Mouse (Mus musculus) urinary bladder, adult 2 months (tissue): ENCODE measurements around the gene Rnf169. TPM values are rescaled to one million over a fixed set of nuclear protein-coding genes. Genes with fewer than 3 reads are reported as not detected.

Experiments
- DNase-seq: peaks from one replicate; pipeline ENCODE4 v3.0.0; 2022; ENCODE audit warnings: low spot score
- polyA plus RNA-seq: library from polyadenylated mRNA; depleted of rRNA; stranded (reverse); fragments of >200 nt; gene quantifications from 2 replicates; pipeline ENCODE4 v1.2.3, GENCODE M21; 2012; rRNA removed

The Rnf169 gene
- polyA plus RNA-seq, 1 experiment = 5.2 TPM

GRCm38 (mm10) chr7:99893967-99894366, 86.3 kb downstream of the Rnf169 start:
- DNase-seq = no peak

- no peak for DNase-seq
These were observed 87.9 kb downstream of the Rnf169 start for GRCm38 (mm10) chr7:99892351-99892750.

GRCm38 (mm10) chr7:99891471-99891870, 88.8 kb downstream of the Rnf169 start:
- no peak for DNase-seq

GRCm38 (mm10) chr7:99890168-99890755, 90.0 kb downstream of the Rnf169 start:
- no peak for DNase-seq

GRCm38 (mm10) chr7:99889175-99889880, 90.9 kb downstream of the Rnf169 start:
- DNase-seq = no peak

GRCm38 (mm10) chr7:99887743-99888142, 92.5 kb downstream of the Rnf169 start:
- DNase-seq = no peak

- no peak for DNase-seq
These were observed 93.0 kb downstream of the Rnf169 start for GRCm38 (mm10) chr7:99887230-99887735.

GRCm38 (mm10) chr7:99878254-99878653, 102.0 kb downstream of the Rnf169 start:
- DNase-seq = no peak

- peak; percentile 58 for DNase-seq
These were observed 103.9 kb downstream of the Rnf169 start for GRCm38 (mm10) chr7:99876345-99876744.

- no peak for DNase-seq
These were observed 104.4 kb downstream of the Rnf169 start for GRCm38 (mm10) chr7:99875891-99876290.

GRCm38 (mm10) chr7:99873965-99874364, 106.3 kb downstream of the Rnf169 start:
- DNase-seq = no peak

Other genes starting within 250 kb of the Rnf169 start
- not detected in 2 replicates for gene Olfr521, start 216.9 kb downstream of the Rnf169 start, polyA plus RNA-seq
- 5.9 and 6.2 TPM in 2 replicates for gene Neu3, start 152.0 kb downstream of the Rnf169 start, polyA plus RNA-seq
- gene Xrra1, start 121.3 kb downstream of the Rnf169 start, polyA plus RNA-seq = 0.07 and 0.15 TPM in 2 replicates
- 57.3 and 70.9 TPM in 2 replicates for gene Spcs2, start 117.0 kb downstream of the Rnf169 start, polyA plus RNA-seq
- 4.3 and 8.0 TPM in 2 replicates for gene Chrdl2, start 25.7 kb upstream of the Rnf169 start, polyA plus RNA-seq
- gene Pold3, start 141.1 kb upstream of the Rnf169 start, polyA plus RNA-seq = 26.8 and 27.5 TPM in 2 replicates
- gene Lipt2, start 178.8 kb upstream of the Rnf169 start, polyA plus RNA-seq = 5.2 and 6.8 TPM in 2 replicates
- 2.4 and 2.7 TPM in 2 replicates for gene Kcne3, start 196.1 kb upstream of the Rnf169 start, polyA plus RNA-seq
- gene Pgm2l1, start 246.9 kb upstream of the Rnf169 start, polyA plus RNA-seq = 4.9 and 5.2 TPM in 2 replicates